Mouse (Mus musculus) neural tube, embryonic 12.5 days (tissue): ENCODE measurements at regions not wholly inside any gene's neighbourhood (a gene's known extent, or its start where the extent isn't known, plus 50 kb on each side); places are given as distances from the start of the nearest gene placed in this dataset.
A peak's percentile ranks its signal among the peaks of the same experiment; 100 is the strongest.

Experiments
- ATAC-seq: fragments of 200-750 bp; cut with Nextera tagmentation; 2 replicates; pipeline ENCODE4 v1.8.0; 2017; ENCODE audit warnings: low read depth, mild to moderate bottlenecking, moderate TSS enrichment, moderate library complexity; ENCODE audit not compliant: low FRiP score
- H3K27ac ChIP-seq: fragments of 300-500 bp; sonication (generic); 2 replicates; pipeline ENCODE4 v1.5.1; 2016
- H3K27me3 ChIP-seq: fragments of 300-500 bp; sonication (generic); replicated peaks from 2 replicates; pipeline ENCODE4 v1.6.1; 2016; ENCODE audit warnings: mild to moderate bottlenecking
- H3K36me3 ChIP-seq: fragments of 300-500 bp; sonication (generic); 2 replicates; pipeline ENCODE4 v1.6.1; 2016; ENCODE audit warnings: mild to moderate bottlenecking
- H3K4me1 ChIP-seq: fragments of 300-500 bp; sonication (generic); 2 replicates; pipeline ENCODE4 v1.6.1; 2016
- H3K4me2 ChIP-seq: fragments of 300-500 bp; sonication (generic); replicated peaks from 2 replicates; pipeline ENCODE4 v1.6.1; 2016; ENCODE audit warnings: mild to moderate bottlenecking
- H3K4me3 ChIP-seq: fragments of 300-500 bp; sonication (generic); 2 replicates; pipeline ENCODE4 v1.5.1; 2016
- H3K9ac ChIP-seq: fragments of 300-500 bp; sonication (generic); 2 replicates; pipeline ENCODE4 v1.6.1; 2016; ENCODE audit warnings: mild to moderate bottlenecking
- H3K9me3 ChIP-seq: fragments of 300-500 bp; sonication (generic); 2 replicates; pipeline ENCODE4 v1.6.1; 2016; ENCODE audit warnings: mild to moderate bottlenecking
- WGBS: fragments of 180-500 bp; shearing (Covaris S2); methylation state at CpG from one replicate; pipeline ENCODE4 v1.1.7; 2016; 5-methylcytosine and 5-hydroxymethylcytosine counted together

DNA sequence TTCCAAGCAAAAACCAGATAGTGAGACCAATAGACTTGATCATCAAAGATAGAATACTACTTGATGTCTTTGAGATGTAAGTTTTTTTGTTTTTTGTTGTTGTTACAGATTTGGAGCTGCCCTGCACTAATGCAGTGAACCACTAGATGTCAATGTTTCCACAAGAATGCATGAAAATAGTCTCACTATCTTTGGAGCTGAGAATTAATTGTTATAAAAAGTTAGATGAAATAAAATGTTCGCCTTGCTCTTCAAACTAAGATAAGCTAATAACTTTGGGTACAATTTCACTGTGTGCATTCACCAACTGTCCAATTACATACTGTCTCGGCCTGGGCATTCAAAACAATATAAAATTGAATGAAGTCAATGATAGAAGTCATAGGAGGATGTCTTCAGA lies 223.2 kb upstream of the Agtr1b start:
- H3K27ac ChIP-seq: no peak overlapping the region
- H3K27me3 ChIP-seq: no peaks in the 10 kb centered on the region
- H3K9me3 ChIP-seq: no peaks in the 10 kb centered on the region
- no peak overlapping the region for H3K4me3 ChIP-seq
- H3K4me2 ChIP-seq: no peak overlapping the region
- 47% methylated on average over 2 of the region's 2 CpGs for WGBS
- H3K9ac ChIP-seq: no peak overlapping the region
- H3K4me1 ChIP-seq: no peaks in the 10 kb centered on the region
- 0 out of 2 replicates have a peak, but pooled peaks have one; percentile 44 for ATAC-seq
- H3K36me3 ChIP-seq: no peaks in the 10 kb centered on the region

DNA sequence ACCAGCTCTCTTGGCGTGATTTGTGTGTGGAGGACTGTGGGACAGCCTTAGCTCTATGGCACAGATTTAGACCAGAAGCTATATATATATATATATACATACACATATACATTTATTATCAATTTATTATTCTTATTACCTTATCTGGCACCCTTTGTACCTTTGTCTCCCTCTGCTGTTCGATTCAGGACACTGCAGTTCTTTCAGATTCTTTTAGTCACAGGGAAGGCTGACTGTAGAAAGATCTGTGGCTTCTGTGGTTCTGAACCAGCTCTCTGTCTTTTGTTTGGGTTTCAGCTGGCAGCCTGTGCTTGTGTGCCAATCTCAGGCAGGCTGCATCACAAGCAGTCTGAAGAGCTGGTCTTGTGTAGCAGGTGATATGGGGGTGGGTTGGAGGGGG lies 184.6 kb upstream of the Agtr1b start:
- H3K9ac ChIP-seq: no peak overlapping the region
- no peak overlapping the region for H3K4me3 ChIP-seq
- H3K36me3 ChIP-seq: no peaks in the 10 kb centered on the region
- WGBS: 47% methylated on average over 2 of the region's 2 CpGs
- no peak for ATAC-seq
- H3K27me3 ChIP-seq: no peaks in the 10 kb centered on the region
- no peak overlapping the region for H3K4me2 ChIP-seq
- no peaks in the 10 kb centered on the region for H3K9me3 ChIP-seq
- no peak overlapping the region for H3K27ac ChIP-seq
- no peaks in the 10 kb centered on the region for H3K4me1 ChIP-seq

DNA sequence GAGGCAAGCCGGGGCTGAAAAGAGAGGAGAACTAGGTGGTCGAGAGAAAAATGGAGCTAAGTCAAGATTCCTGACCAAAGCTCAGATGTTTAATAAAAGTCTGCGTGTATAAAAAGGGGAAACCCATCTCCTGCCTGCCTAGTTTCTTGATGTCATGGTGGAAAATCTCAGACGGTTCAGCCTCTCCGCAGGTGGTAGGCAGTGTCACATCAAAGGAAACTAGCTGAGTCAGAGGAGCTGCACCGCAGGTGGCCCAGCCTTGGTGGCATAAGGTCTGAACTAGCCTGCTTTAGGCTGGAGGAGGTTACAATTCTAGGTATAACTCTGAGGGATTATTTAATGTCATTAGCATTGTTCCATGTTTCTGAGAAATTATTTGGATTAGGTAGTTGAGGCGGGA lies 177.0 kb upstream of the Agtr1b start:
- no peak overlapping the region for H3K9ac ChIP-seq
- H3K4me1 ChIP-seq: no peaks in the 10 kb centered on the region
- 70% methylated on average over 7 of the region's 7 CpGs for WGBS
- no peaks in the 10 kb centered on the region for H3K27me3 ChIP-seq
- H3K4me2 ChIP-seq: no peak overlapping the region
- no peaks in the 10 kb centered on the region for H3K9me3 ChIP-seq
- H3K27ac ChIP-seq: no peak overlapping the region
- no peak for ATAC-seq
- H3K36me3 ChIP-seq: no peaks in the 10 kb centered on the region
- H3K4me3 ChIP-seq: no peak overlapping the region

DNA sequence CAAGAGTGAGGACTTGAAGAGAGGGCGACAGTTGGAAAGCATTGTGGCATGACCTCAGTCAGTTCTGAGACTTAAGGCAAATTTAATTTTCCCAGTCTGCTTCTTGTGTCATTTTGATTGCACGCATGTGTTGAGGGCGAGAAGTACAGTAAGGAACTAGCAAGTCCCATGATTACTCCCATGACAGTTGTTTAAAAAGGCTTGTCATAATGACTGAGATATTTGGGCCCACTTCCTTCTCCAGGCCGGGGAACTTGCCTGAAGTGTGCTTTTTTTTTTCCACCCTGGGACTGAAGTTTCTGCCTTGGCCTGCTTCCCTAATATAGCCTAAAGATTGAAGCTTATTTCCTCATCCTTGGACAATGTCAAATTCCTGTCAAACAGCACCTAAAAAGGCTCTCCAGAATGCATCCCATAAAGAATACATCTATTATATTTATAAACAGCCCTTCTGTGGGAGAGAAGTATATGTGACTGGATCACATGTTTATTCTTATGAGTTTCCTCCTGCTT lies 171.6 kb upstream of the Agtr1b start:
- ATAC-seq: no peak
- H3K9ac ChIP-seq: no peak overlapping the region
- H3K36me3 ChIP-seq: no peaks in the 10 kb centered on the region
- H3K4me1 ChIP-seq: no peaks in the 10 kb centered on the region
- H3K4me3 ChIP-seq: no peak overlapping the region
- no peak overlapping the region for H3K4me2 ChIP-seq
- H3K27me3 ChIP-seq: no peaks in the 10 kb centered on the region
- H3K27ac ChIP-seq: no peak overlapping the region
- H3K9me3 ChIP-seq: no peaks in the 10 kb centered on the region; the same call in 1 of the 2 replicates
- WGBS: 89% methylated on average over 4 of the region's 4 CpGs

DNA sequence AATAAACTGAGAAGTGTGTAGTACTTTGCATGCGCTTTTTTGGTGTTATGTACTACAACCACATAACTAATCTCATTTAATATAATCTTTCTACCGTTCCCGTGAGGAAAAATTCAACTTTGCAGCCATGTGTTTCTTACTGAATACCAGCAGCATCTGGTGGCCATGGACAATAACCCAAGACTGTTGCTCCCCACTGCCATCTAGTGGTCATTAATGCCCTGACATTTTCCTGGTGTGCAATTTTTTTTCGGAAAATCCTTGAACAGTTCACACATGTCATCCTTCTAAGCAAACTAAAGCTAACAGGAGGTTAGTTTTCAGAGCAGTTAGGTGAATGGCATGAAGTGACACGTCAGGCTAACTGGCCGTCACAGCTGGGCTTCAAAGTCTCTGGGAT lies 153.8 kb upstream of the Agtr1b start:
- no peaks in the 10 kb centered on the region for H3K4me1 ChIP-seq
- no peaks in the 10 kb centered on the region for H3K36me3 ChIP-seq
- no peaks in the 10 kb centered on the region for H3K27me3 ChIP-seq
- no peak overlapping the region for H3K9ac ChIP-seq
- H3K4me3 ChIP-seq: no peak overlapping the region
- H3K4me2 ChIP-seq: no peak overlapping the region
- H3K27ac ChIP-seq: no peak overlapping the region
- ATAC-seq: 0 out of 2 replicates have a peak, but pooled peaks have one; percentile 37
- no peaks in the 10 kb centered on the region for H3K9me3 ChIP-seq
- 71% methylated on average over 6 of the region's 6 CpGs for WGBS

DNA sequence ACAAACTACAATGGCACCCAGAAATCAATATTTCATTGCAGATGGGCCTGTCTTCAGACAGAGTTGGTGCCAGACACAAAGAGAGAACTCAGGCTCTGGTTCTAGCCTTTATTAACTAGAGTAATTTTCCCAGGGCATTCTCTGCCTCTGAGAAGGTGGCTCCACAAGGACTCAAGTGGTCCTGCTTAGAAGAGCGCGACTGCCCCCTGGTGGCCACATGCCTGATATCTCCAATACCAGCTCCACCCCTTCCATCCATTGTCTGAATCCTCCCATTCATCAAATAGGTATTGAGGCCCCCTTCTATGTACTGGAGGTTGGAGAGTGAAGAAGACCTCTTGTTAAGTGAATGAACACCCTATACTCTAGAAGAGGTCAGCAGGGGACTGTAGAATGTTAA lies 142.2 kb upstream of the Agtr1b start:
- H3K9me3 ChIP-seq: no peaks in the 10 kb centered on the region
- H3K4me1 ChIP-seq: no peaks in the 10 kb centered on the region
- H3K4me3 ChIP-seq: no peak overlapping the region
- H3K4me2 ChIP-seq: no peak overlapping the region
- 0% methylated on average over 2 of the region's 2 CpGs for WGBS
- H3K9ac ChIP-seq: no peak overlapping the region
- no peaks in the 10 kb centered on the region for H3K27me3 ChIP-seq
- peak; percentile 78 for ATAC-seq
- H3K36me3 ChIP-seq: no peaks in the 10 kb centered on the region
- H3K27ac ChIP-seq: no peak overlapping the region

DNA sequence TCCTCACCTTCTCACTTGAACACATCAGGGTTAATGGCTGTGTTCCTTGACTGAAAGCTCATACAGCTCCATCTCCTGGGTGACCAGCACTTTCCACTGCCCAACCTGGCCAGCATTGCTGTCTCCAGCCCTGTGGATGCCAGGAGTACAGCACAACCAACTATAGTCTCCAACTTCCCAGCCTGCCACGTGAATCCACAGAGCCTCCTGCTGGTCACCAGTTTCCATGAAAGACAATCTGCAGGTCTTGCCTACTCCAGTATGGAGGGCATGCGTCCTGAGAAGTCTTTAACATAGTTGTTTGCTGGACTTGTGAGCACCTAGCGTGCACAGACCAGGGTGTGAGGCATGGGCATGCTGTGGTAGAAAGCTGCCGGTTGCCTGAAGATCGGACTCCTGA lies 138.6 kb upstream of the Agtr1b start:
- no peak overlapping the region for H3K4me3 ChIP-seq
- no peaks in the 10 kb centered on the region for H3K9me3 ChIP-seq
- H3K4me1 ChIP-seq: no peaks in the 10 kb centered on the region
- H3K27ac ChIP-seq: no peak overlapping the region
- no peaks in the 10 kb centered on the region for H3K27me3 ChIP-seq
- WGBS: 93% methylated on average over 5 of the region's 5 CpGs
- H3K36me3 ChIP-seq: no peaks in the 10 kb centered on the region
- no peak for ATAC-seq
- no peak overlapping the region for H3K9ac ChIP-seq
- no peak overlapping the region for H3K4me2 ChIP-seq
